21 mouse cellular contexts compared by ENCODE assay signal in genomic region chr3:73647064-73647463, GRCm38 (mm10).
DNase-seq lines count a peak whose midpoint lies in the region; ATAC-seq and TF ChIP-seq lines count a peak whose summit lies in the region.
"Had no signal": no experiment of that assay in that cellular context is flagged by ENCODE, and none has a peak within 500 bp of the region (broad histone marks: within the 10 kb centered on the region; RNA-seq: fewer than 3 reads in every experiment).

No protein-coding gene starts in this region.

- no peak overlapping the region for H3K4me3 ChIP-seq in layer of hippocampus, adult 2 months
- H3K4me3 ChIP-seq: embryonic facial prominence, embryonic 10.5 days; embryonic facial prominence, embryonic 12.5 days; forebrain, embryonic 13.5 days; forebrain, embryonic 15.5 days had no signal

- ATAC-seq in frontal cortex, adult (ENCODE audit: low TSS enrichment) = peak; percentile 69; the same call in 1 of the 2 replicates
- ATAC-seq: CD4-positive, CD25-positive, alpha-beta regulatory T cell, adult 4 months; forebrain, embryonic 13.5 days; forebrain, embryonic 15.5 days had no signal

- H3K27ac ChIP-seq in layer of hippocampus, adult 2 months = peak overlapping the region; percentile 20; the same call in 1 of the 2 replicates
- H3K27ac ChIP-seq: embryonic facial prominence, embryonic 10.5 days; embryonic facial prominence, embryonic 12.5 days; forebrain, embryonic 13.5 days; forebrain, embryonic 15.5 days had no signal

- TF ChIP-seq CTCF in layer of hippocampus, adult 2 months (conservative IDR thresholded peaks at IDR 0.05) = no peak

- DNase-seq in frontal cortex, postnatal 14 days (ENCODE audit: low spot score in 2 of 2) = no peak
- no peak for DNase-seq in layer of hippocampus, adult 2 months (ENCODE audit: low spot score in 2 of 2)
- no peak for DNase-seq in layer of hippocampus, adult 9-10 months (ENCODE audit: low spot score)
- peak; percentile 39 for DNase-seq in Muller cell, postnatal 12 days (ENCODE audit: inconsistent ontology term)
- DNase-seq in telencephalon, adult 2 months (ENCODE audit: low read depth, low spot score) = peak; percentile 21
- no peak for DNase-seq in heart, postnatal 4 days
- DNase-seq: adrenal gland, adult 2 months; adrenal gland, postnatal 10 days; adrenal gland, postnatal 25 days; B cell, adult 2 months; cerebellum, adult 11-12 months; cerebellum, adult 2 months; cerebellum, adult 9-10 months; cerebellum, postnatal 10 days; cerebellum, postnatal 25 days had no signal

Comparison
In these comparisons a context has a peak if more than half of its experiments do, and no peak if none do; other contexts are left out.
1. DNase-seq: peak in Muller cell, postnatal 12 days (single experiment) and telencephalon, adult 2 months (single experiment); none in frontal cortex, postnatal 14 days (0 of 2), layer of hippocampus, adult 2 months (0 of 2), layer of hippocampus, adult 9-10 months (single experiment) and heart, postnatal 4 days (single experiment).